Mouse (Mus musculus): ENCODE results near the gene Znrf2. TPM values are rescaled to one million over a fixed set of nuclear protein-coding genes. Genes with fewer than 3 reads are reported as not detected.

Gene Znrf2
- polyA plus RNA-seq, 1 experiment from 2014 or later: 3.2 TPM

- no peaks in the 10 kb centered on the region for H3K27me3 ChIP-seq (ENCODE audit: insufficient read depth, low read length)
- H3K4me1 ChIP-seq (ENCODE audit: insufficient read depth): no peaks in the 10 kb centered on the region
- TF ChIP-seq CTCF (IDR thresholded peaks at IDR 0.05; ENCODE audit: low read depth): no peak
- no peak overlapping the region for H3K27ac ChIP-seq (ENCODE audit: low read depth)
- no peak overlapping the region for H3K9ac ChIP-seq
- 79% methylated on average over 10 of the region's 10 CpGs for WGBS
- H3K36me3 ChIP-seq (ENCODE audit: insufficient read depth): no peaks in the 10 kb centered on the region
- no peak overlapping the region for H3K4me3 ChIP-seq (ENCODE audit: low read depth, low read length)
- DNase-seq (no peak), ATAC-seq (ENCODE audit: insufficient read depth) (no peak)
- H3K4me2 ChIP-seq: no peak overlapping the region
- H3K9me3 ChIP-seq (ENCODE audit: low read depth, low read length): no peaks in the 10 kb centered on the region
Observed at GRCm38 (mm10) chr6:54906053-54907040, 89.6 kb downstream of the Znrf2 start.

GRCm38 (mm10) chr6:54914977-54915376 lies 98.3 kb downstream of the Znrf2 start:
- DNase-seq: no peak
- no peak for ATAC-seq (ENCODE audit: insufficient read depth)

GRCm38 (mm10) chr6:54916163-54916562 lies 99.4 kb downstream of the Znrf2 start:
- Histone ChIP-seq H3K27ac (ENCODE audit: low read depth) (no peak overlapping the region), H3K9ac (no peak overlapping the region), H3K36me3 (ENCODE audit: insufficient read depth) (no peaks in the 10 kb centered on the region), H3K9me3 (ENCODE audit: low read depth, low read length) (no peaks in the 10 kb centered on the region), H3K4me3 (ENCODE audit: low read depth, low read length) (no peak overlapping the region), H3K4me2 (no peak overlapping the region), H3K27me3 (ENCODE audit: insufficient read depth, low read length) (no peaks in the 10 kb centered on the region), H3K4me1 (ENCODE audit: insufficient read depth) (no peaks in the 10 kb centered on the region)
- ATAC-seq (ENCODE audit: insufficient read depth) (no peak), DNase-seq (peak; percentile 6)
- WGBS: 51% methylated on average over 4 of the region's 4 CpGs
- no peak for TF ChIP-seq CTCF (IDR thresholded peaks at IDR 0.05; ENCODE audit: low read depth)

More at GRCm38 (mm10) chr6:54914977-54915376, 98.3 kb downstream of the Znrf2 start:
- no peak overlapping the region for H3K27ac ChIP-seq (ENCODE audit: low read depth)
- no peaks in the 10 kb centered on the region for H3K4me1 ChIP-seq (ENCODE audit: insufficient read depth)
- no peaks in the 10 kb centered on the region for H3K9me3 ChIP-seq (ENCODE audit: low read depth, low read length)
- WGBS: 68% methylated on average over 4 of the region's 4 CpGs
- no peak overlapping the region for H3K9ac ChIP-seq
- H3K4me3 ChIP-seq (ENCODE audit: low read depth, low read length): no peak overlapping the region
- H3K27me3 ChIP-seq (ENCODE audit: insufficient read depth, low read length): no peaks in the 10 kb centered on the region
- no peak for TF ChIP-seq CTCF (IDR thresholded peaks at IDR 0.05; ENCODE audit: low read depth)
- H3K36me3 ChIP-seq (ENCODE audit: insufficient read depth): no peaks in the 10 kb centered on the region
- H3K4me2 ChIP-seq: no peak overlapping the region

GRCm38 (mm10) chr6:54916941-54917340 lies 100.2 kb downstream of the Znrf2 start:
- Histone ChIP-seq H3K4me1 (ENCODE audit: insufficient read depth) (no peaks in the 10 kb centered on the region), H3K27ac (ENCODE audit: low read depth) (no peak overlapping the region), H3K4me3 (ENCODE audit: low read depth, low read length) (no peak overlapping the region), H3K4me2 (no peak overlapping the region), H3K9me3 (ENCODE audit: low read depth, low read length) (no peaks in the 10 kb centered on the region), H3K27me3 (ENCODE audit: insufficient read depth, low read length) (no peaks in the 10 kb centered on the region), H3K9ac (no peak overlapping the region), H3K36me3 (ENCODE audit: insufficient read depth) (no peaks in the 10 kb centered on the region)
- ATAC-seq (ENCODE audit: insufficient read depth): no peak
- WGBS: 57% methylated on average over 4 of the region's 4 CpGs
- no peak for TF ChIP-seq CTCF (IDR thresholded peaks at IDR 0.05; ENCODE audit: low read depth)
- DNase-seq: no peak

- peak; percentile 72 for DNase-seq
- Histone ChIP-seq H3K9me3 (ENCODE audit: low read depth, low read length) (no peaks in the 10 kb centered on the region), H3K4me3 (ENCODE audit: low read depth, low read length) (no peak overlapping the region), H3K4me2 (no peak overlapping the region), H3K27me3 (ENCODE audit: insufficient read depth, low read length) (no peaks in the 10 kb centered on the region), H3K4me1 (ENCODE audit: insufficient read depth) (no peaks in the 10 kb centered on the region), H3K27ac (ENCODE audit: low read depth) (no peak overlapping the region), H3K36me3 (ENCODE audit: insufficient read depth) (no peaks in the 10 kb centered on the region), H3K9ac (no peak overlapping the region)
- ATAC-seq (ENCODE audit: insufficient read depth): no peak
- TF ChIP-seq CTCF (IDR thresholded peaks at IDR 0.05; ENCODE audit: low read depth): peak; percentile 68
- 30% methylated on average over 4 of the region's 4 CpGs for WGBS
Observed at GRCm38 (mm10) chr6:54917523-54917922, 100.8 kb downstream of the Znrf2 start.

- TF ChIP-seq CTCF (IDR thresholded peaks at IDR 0.05; ENCODE audit: low read depth): no peak
- H3K4me2 ChIP-seq: no peak overlapping the region
- no peaks in the 10 kb centered on the region for H3K9me3 ChIP-seq (ENCODE audit: low read depth, low read length)
- DNase-seq (no peak), ATAC-seq (ENCODE audit: insufficient read depth) (no peak)
- no peaks in the 10 kb centered on the region for H3K36me3 ChIP-seq (ENCODE audit: insufficient read depth)
- no peak overlapping the region for H3K4me3 ChIP-seq (ENCODE audit: low read depth, low read length)
- H3K27me3 ChIP-seq (ENCODE audit: insufficient read depth, low read length): no peaks in the 10 kb centered on the region
- no peaks in the 10 kb centered on the region for H3K4me1 ChIP-seq (ENCODE audit: insufficient read depth)
- 84% methylated on average over 5 of the region's 5 CpGs for WGBS
- H3K9ac ChIP-seq: no peak overlapping the region
- no peak overlapping the region for H3K27ac ChIP-seq (ENCODE audit: low read depth)
Observed at GRCm38 (mm10) chr6:54918521-54918920, 101.8 kb downstream of the Znrf2 start.

- no peaks in the 10 kb centered on the region for H3K36me3 ChIP-seq (ENCODE audit: insufficient read depth)
- no peak overlapping the region for H3K27ac ChIP-seq (ENCODE audit: low read depth)
- H3K4me1 ChIP-seq (ENCODE audit: insufficient read depth): no peaks in the 10 kb centered on the region
- no peak for ATAC-seq (ENCODE audit: insufficient read depth)
- TF ChIP-seq CTCF (IDR thresholded peaks at IDR 0.05; ENCODE audit: low read depth): no peak
- WGBS: 91% methylated on average over 16 of the region's 16 CpGs
- no peaks in the 10 kb centered on the region for H3K27me3 ChIP-seq (ENCODE audit: insufficient read depth, low read length)
- no peak for DNase-seq
- no peaks in the 10 kb centered on the region for H3K9me3 ChIP-seq (ENCODE audit: low read depth, low read length)
- no peak overlapping the region for H3K9ac ChIP-seq
- no peak overlapping the region for H3K4me3 ChIP-seq (ENCODE audit: low read depth, low read length)
- no peak overlapping the region for H3K4me2 ChIP-seq
Observed at GRCm38 (mm10) chr6:54924538-54924937, 107.8 kb downstream of the Znrf2 start.
